Mouse (Mus musculus) retina, postnatal 7 days (tissue): ENCODE measurements around the gene Plcb4.

Experiments
- DNase-seq: peaks from one replicate; pipeline ENCODE4 v3.0.0-alpha.2; 2012; ENCODE audit warnings: low read depth, low spot score

The Plcb4 gene

GRCm38 (mm10) chr2:135759499-135760095 lies 100.8 kb downstream of the Plcb4 start:
- DNase-seq: no peak

- no peak for DNase-seq
These were observed 102.5 kb downstream of the Plcb4 start for GRCm38 (mm10) chr2:135761226-135761802.

GRCm38 (mm10) chr2:135764706-135765105 lies 105.9 kb downstream of the Plcb4 start:
- DNase-seq: no peak

- no peak for DNase-seq
These were observed 107.8 kb downstream of the Plcb4 start for GRCm38 (mm10) chr2:135766471-135767063.

GRCm38 (mm10) chr2:135767535-135767934 lies 108.7 kb downstream of the Plcb4 start:
- DNase-seq: no peak

- no peak for DNase-seq
These were observed 110.9 kb downstream of the Plcb4 start for GRCm38 (mm10) chr2:135769701-135770100.

GRCm38 (mm10) chr2:135770226-135770625 lies 111.4 kb downstream of the Plcb4 start:
- no peak for DNase-seq

- no peak for DNase-seq
These were observed 114.6 kb downstream of the Plcb4 start for GRCm38 (mm10) chr2:135773194-135773972.

- no peak for DNase-seq
These were observed 116.2 kb downstream of the Plcb4 start for GRCm38 (mm10) chr2:135775026-135775425.

GRCm38 (mm10) chr2:135776131-135776775 lies 117.4 kb downstream of the Plcb4 start:
- DNase-seq: no peak

GRCm38 (mm10) chr2:135781391-135781790 lies 122.6 kb downstream of the Plcb4 start:
- DNase-seq: no peak

GRCm38 (mm10) chr2:135787415-135787814 lies 128.6 kb downstream of the Plcb4 start:
- DNase-seq: no peak

GRCm38 (mm10) chr2:135792907-135793306 lies 134.1 kb downstream of the Plcb4 start:
- no peak for DNase-seq

- no peak for DNase-seq
These were observed 137.9 kb downstream of the Plcb4 start for GRCm38 (mm10) chr2:135796684-135797083.

GRCm38 (mm10) chr2:135797677-135798546 lies 139.1 kb downstream of the Plcb4 start:
- no peak for DNase-seq

GRCm38 (mm10) chr2:135799149-135799770 lies 140.4 kb downstream of the Plcb4 start:
- DNase-seq: no peak

- DNase-seq: no peak
These were observed 141.6 kb downstream of the Plcb4 start for GRCm38 (mm10) chr2:135800385-135800784.

GRCm38 (mm10) chr2:135802878-135803450 lies 144.2 kb downstream of the Plcb4 start:
- DNase-seq: no peak

GRCm38 (mm10) chr2:135805748-135806685 lies 147.2 kb downstream of the Plcb4 start:
- no peak for DNase-seq
